Mouse (Mus musculus): Measurements from ENCODE around the gene S100a14.

GRCm38 (mm10) chr3:90549676-90550420, 23.2 kb downstream of the S100a14 start:
- TF ChIP-seq CTCF (IDR thresholded peaks at IDR 0.05; ENCODE audit: borderline replicate concordance, insufficient read depth, low read length) (no peak), POLR2A (IDR thresholded peaks at IDR 0.05; ENCODE audit: low read depth, low read length) (no peak)
